ENCODE assay signal across 30 mouse cellular contexts in the genomic region with DNA sequence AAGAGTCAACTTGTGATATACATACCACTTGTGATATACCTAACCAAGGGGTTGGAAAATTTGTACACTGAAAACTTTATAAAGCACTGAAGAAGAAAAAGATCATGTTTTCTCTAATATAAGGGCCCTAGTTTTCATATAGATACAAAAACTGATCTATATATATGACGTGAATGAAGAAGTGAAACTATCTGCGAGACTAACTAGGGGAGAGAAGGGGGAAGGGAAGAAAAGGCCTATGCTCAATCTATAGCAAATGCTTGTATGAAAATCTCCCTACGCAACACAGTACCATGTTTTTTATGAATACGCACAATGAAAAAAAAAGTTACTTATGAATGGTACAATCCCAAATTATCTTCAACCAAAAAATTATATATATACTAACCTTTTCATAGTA.
"Had no signal": no experiment of that assay in that cellular context is flagged by ENCODE, and none has a peak within 500 bp of the region (broad histone marks: within the 10 kb centered on the region; RNA-seq: fewer than 3 reads in every experiment).

No protein-coding gene starts in this region.

- ATAC-seq: hindbrain, embryonic 16.5 days; hindbrain, postnatal 0 days; inflammation-experienced regulatory T-cells, adult 6 months; intestine, embryonic 15.5 days; intestine, embryonic 16.5 days; intestine, postnatal 0 days had no signal

- H3K36me3 ChIP-seq: heart, embryonic 12.5 days; heart, embryonic 15.5 days; hindbrain, embryonic 10.5 days; hindbrain, embryonic 12.5 days; hindbrain, embryonic 13.5 days; hindbrain, embryonic 15.5 days; intestine, embryonic 15.5 days; kidney, embryonic 15.5 days had no signal

- DNase-seq: heart, postnatal 10 days; heart, postnatal 14 days; heart, postnatal 36 days; heart, postnatal 4 days; kidney, adult 11 months; kidney, adult 18-20 months; kidney, adult 2 months; kidney, adult 8-10 months; kidney, adult 9 months; kidney, postnatal 10 days; kidney, postnatal 14 days; kidney, postnatal 25 days; kidney, postnatal 36 days; kidney, postnatal 4 days; layer of hippocampus, adult 9-11 months; layer of hippocampus, postnatal 36 days had no signal

- H3K27me3 ChIP-seq: heart, embryonic 12.5 days; heart, embryonic 13.5 days; heart, embryonic 15.5 days; hindbrain, embryonic 12.5 days; hindbrain, embryonic 13.5 days; hindbrain, embryonic 15.5 days; intestine, embryonic 15.5 days; kidney, embryonic 15.5 days had no signal
